Mouse (Mus musculus) gastrocnemius, postnatal 25 days (tissue): ENCODE results near the gene Lclat1. TPM values are rescaled to one million over a fixed set of nuclear protein-coding genes. Genes with fewer than 3 reads are reported as not detected.
"Not testable (repeated sequence)": the region's sequence is repeated elsewhere in the genome, so short reads cannot be mapped to it uniquely, and the experiment has no call there.

Experiments
- DNase-seq: peaks from one replicate; pipeline ENCODE4 v3.0.0; 2022
- total RNA-seq, 2 experiments: library from RNA; stranded (reverse); gene quantifications; 1 replicate in 1 of 2; 2 replicates in 1 of 2; pipeline ENCODE4 v1.2.3; 2021

Lclat1 gene
- total RNA-seq, 2 experiments from 2014 or later = 12.6 to 14.9 TPM

GRCm38 (mm10) chr17:73136562-73137484 lies 29.0 kb downstream of the Lclat1 start:
- no peak for DNase-seq

DNA sequence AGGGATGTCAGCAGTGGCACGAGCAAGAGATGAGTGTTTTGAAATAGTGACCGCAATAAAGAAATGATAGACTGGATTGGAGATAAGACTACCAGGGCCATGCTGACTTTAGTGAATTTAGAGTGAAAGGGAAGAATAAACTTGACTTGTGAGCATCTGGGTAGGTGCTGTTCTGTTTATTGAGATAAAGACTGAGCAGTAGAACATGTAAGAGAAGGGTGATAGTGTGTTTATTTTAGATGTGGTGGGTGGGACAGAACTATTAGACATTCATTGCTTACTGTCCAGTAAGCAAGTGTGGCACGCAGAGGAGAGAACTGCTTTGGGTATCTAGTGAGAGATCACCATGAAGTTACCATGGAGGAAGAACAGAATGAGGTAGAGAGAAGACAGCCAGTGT lies 30.4 kb downstream of the Lclat1 start:
- DNase-seq = no peak

DNA sequence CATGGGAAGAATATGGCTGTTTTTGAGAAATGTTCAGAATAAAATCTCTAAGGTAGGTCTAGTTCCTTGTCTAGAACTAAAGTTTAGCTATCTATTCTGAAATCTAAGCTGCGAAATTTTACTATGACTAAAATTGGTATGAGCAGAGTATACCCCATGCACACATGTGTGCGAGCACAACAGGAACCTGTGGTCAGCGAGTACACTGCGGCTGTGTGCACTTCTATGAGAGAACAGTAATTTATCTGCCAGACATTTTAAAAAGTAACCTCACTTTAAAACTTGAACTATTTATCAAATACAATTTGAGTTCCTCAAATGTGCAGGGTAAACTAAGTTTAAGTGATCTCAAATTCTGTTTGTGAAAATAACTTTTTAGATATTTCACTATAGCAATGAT lies 34.2 kb downstream of the Lclat1 start:
- DNase-seq = no peak

- DNase-seq = no peak
Measured at GRCm38 (mm10) chr17:73142445-73142844, 34.7 kb downstream of the Lclat1 start.

DNA sequence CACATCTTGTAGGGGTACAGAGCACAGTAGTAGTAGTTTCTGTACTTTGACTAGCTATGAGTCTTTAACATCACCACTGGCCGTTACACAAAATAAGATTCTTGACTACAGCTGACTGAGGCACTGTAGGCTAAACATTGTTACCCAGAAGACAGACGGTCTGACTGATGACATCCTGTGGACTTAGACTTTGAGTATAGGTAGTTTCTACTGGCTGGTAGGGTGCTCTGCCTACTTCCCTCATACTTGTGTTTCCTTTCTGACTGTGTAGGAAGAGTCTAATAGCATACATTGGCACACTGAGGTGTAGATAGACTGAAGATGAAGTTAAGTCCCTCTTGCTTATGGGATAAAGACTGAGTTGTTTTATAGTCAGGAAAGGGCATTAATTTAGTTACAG lies 37.6 kb downstream of the Lclat1 start:
- DNase-seq = no peak

GRCm38 (mm10) chr17:73148607-73149006 lies 40.8 kb downstream of the Lclat1 start:
- no peak for DNase-seq

DNA sequence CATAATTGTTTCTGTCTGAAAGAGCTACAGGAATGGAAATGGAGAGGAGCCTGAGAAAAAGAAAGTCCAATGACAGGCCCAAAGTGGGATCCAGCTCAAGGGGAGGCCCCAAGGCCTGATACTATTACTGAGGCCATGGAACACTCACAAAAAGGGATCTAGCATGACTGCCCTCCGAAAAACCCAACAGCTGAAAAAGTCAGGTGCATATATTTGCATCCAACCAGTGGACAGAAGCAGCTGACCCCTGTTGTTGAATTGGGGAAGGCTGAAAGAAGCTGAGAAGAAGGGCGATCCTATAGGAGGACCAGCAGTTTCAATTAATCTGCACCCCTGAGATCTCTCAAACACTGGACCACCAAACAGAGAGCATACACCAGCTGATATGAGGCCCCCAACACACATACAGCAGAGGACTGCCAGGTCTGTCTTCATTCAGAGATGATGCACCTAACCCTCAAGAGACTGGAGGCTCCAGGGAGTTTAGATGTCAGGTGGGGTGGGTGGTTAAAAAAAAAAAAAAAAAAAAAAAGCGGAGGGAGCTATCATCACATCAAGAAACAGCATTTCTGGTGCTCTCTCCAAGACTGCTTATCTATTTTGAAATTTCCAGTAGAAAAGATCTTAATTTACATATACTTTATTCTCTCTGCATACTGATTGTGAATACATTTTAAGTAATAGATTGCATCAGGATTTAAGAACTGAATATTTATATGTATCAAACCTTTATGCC lies 45.2 kb downstream of the Lclat1 start:
- DNase-seq = not testable (repeated sequence)

DNA sequence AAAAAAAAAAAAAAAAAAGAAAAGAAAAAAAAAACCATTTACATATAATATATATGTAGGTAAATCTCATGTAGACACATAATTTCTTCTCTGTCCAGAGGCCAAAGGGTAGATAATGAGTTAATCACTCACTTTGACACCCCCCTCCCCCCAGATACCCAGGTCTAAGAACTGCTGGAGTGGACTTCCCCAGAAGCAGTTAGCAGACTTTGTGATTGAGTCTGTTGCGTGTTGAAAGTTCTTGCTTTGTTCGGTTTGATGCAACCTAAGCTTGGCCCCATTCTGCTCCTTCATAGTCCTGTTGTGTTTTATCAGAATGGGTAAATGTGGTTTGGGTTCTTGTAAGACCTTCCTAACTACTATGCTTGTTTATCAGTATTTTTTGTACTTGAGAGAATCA lies 45.9 kb downstream of the Lclat1 start:
- no peak for DNase-seq

DNA sequence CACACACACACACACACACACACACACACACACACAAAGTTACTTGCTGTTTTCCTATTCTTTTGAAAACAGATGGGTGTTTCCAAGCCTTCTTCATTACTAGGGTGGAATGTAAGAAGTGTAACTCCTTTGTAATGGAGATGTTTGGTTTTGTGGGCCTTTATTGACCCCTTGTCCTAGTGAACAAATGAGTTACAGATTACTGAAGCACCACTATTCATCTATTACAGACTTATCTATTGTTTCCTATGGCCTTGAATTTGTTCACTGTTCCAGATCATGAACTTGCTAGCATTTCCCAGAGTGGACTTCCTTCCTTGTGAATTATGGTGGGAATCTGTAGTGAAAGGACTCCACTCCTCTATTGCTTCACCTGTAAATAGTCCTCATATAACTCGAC lies 48.8 kb downstream of the Lclat1 start:
- no peak for DNase-seq

- DNase-seq = no peak
Measured at GRCm38 (mm10) chr17:73161795-73162194, 54.0 kb downstream of the Lclat1 start.

GRCm38 (mm10) chr17:73162445-73163208 lies 54.8 kb downstream of the Lclat1 start:
- DNase-seq = no peak

DNA sequence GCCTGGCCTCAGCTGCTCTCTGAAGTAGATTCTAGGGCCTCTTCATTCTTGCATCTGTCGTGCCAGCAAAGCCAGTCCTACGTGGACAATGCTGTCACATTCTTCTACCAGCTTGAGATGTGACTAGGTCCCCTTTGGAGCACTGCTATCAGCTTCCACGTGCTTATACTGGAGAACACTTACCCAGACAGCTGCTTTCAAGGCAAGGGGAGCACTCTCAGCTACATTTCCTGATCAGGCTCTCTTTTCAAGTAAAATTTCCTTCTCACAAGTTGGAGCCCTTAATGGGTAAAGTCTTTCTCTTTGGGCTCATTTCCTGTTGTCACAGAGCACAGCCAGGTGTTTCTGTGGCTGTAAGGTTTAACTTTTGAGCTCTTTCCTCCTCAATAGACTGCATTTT lies 55.8 kb downstream of the Lclat1 start:
- DNase-seq = no peak

GRCm38 (mm10) chr17:73164121-73164520 lies 56.3 kb downstream of the Lclat1 start:
- no peak for DNase-seq

- no peak for DNase-seq
Measured at GRCm38 (mm10) chr17:73169461-73169860, 61.7 kb downstream of the Lclat1 start.

DNA sequence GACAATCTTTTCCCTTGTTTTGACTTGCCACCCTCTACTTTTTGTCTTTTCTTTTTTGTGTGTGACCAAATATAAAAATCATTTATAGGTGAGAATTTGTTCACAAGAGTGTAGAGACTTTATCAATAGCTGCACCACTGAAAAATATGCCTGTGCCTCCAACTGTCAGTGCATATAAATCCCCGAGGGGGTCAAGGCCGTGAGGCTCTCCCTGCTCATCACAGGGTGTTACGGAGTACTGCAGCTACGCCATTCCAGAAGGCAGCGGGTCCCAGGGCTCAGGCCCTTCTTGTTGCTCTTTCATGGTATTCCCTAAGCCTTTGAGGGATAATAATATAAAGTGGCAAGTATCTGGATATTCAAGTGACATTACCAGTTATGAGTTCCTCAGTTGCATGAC lies 62.4 kb downstream of the Lclat1 start:
- no peak for DNase-seq

- DNase-seq = peak; percentile 35
Measured at GRCm38 (mm10) chr17:73174083-73174562, 66.3 kb downstream of the Lclat1 start.

GRCm38 (mm10) chr17:73175720-73176119 lies 67.9 kb downstream of the Lclat1 start:
- DNase-seq = no peak

DNA sequence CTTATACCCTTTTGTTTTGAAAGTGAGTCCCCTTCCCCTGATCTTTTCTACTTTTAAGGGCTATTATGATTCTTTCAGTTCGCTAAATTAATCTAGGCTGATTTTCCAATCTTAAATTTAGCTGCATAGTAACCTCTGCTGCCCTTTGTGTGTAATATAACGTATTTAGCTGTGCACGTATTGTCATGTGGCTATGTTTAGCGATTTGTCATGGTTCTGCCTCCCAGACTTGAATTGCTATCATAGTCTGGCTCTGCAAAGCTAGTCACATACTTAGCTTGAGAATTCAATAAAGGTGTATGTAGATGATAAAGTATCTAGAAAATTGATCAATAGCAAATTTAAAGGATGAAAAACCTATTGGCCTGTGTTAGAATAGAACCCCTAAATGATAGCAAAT lies 69.3 kb downstream of the Lclat1 start:
- no peak for DNase-seq

DNA sequence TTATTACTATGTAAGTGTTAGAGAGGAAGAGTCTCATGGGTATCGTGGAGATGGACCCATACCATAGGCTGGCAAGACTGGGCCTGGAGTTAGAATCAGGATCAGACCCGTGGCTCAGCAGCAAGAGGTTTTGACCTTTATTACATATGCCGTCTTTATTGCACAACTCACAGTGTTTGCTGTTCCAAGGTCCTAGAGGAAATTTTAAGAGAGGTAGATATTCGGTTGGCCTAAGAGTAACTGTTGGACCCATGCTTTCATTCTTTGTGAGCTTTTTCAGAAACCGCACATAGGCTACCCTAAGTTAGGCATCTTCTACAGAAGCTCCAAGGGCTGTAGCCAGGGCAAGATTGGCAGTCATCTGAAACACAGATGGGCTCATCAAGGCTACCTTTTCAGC lies 79.1 kb downstream of the Lclat1 start:
- DNase-seq = no peak

DNA sequence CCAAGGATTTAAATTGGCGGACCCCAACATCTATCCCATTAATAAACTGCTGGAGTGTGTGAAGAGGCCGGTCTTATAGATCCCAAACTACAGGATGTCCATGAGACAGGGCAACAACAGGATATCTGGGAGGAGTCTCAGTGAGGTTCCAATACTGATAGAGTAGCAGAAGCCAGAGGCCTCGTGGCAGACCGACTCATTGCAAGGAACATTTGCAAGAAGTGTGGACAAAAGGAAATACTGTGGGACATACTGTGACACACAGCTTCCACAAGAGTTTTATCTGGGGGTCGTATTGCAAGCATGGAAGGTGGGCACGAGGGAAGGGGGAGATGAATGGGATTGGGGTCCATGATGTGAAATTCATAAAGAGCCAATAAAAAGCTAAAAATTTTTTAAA lies 86.4 kb downstream of the Lclat1 start:
- DNase-seq = no peak

GRCm38 (mm10) chr17:73194575-73194974 lies 86.8 kb downstream of the Lclat1 start:
- DNase-seq = peak; percentile 74

GRCm38 (mm10) chr17:73195074-73195723 lies 87.4 kb downstream of the Lclat1 start:
- no peak for DNase-seq
